Mouse (Mus musculus) lung, postnatal 4 days (tissue): Measurements from ENCODE around the gene Sec22a.

ENCODE experiments used
- DNase-seq, 2 experiments: peaks; one replicate each; pipeline ENCODE4 v3.0.0; 2021

Gene Sec22a

GRCm38 (mm10) chr16:35309634-35310033, 54.1 kb downstream of the Sec22a start:
- DNase-seq: no peak

GRCm38 (mm10) chr16:35308486-35309143, 55.1 kb downstream of the Sec22a start:
- DNase-seq: no peak

- no peak for DNase-seq
Observed at GRCm38 (mm10) chr16:35308016-35308415, 55.7 kb downstream of the Sec22a start.

GRCm38 (mm10) chr16:35307331-35307730, 56.4 kb downstream of the Sec22a start:
- no peak for DNase-seq

GRCm38 (mm10) chr16:35306631-35307030, 57.1 kb downstream of the Sec22a start:
- DNase-seq: no peak

GRCm38 (mm10) chr16:35305226-35305625, 58.5 kb downstream of the Sec22a start:
- no peak for DNase-seq

- no peak for DNase-seq
Observed at GRCm38 (mm10) chr16:35304416-35304815, 59.3 kb downstream of the Sec22a start.

GRCm38 (mm10) chr16:35303721-35304120, 60.0 kb downstream of the Sec22a start:
- peak in 1 of 2 experiments; percentile 20 for DNase-seq

- peak; percentile 21 for DNase-seq
Observed at GRCm38 (mm10) chr16:35302441-35303280, 61.1 kb downstream of the Sec22a start.

GRCm38 (mm10) chr16:35300156-35300555, 63.6 kb downstream of the Sec22a start:
- DNase-seq: peak in 1 of 2 experiments; percentile 4

- no peak for DNase-seq
Observed at GRCm38 (mm10) chr16:35297786-35298185, 65.9 kb downstream of the Sec22a start.

GRCm38 (mm10) chr16:35287244-35287643, 76.5 kb downstream of the Sec22a start:
- no peak for DNase-seq

GRCm38 (mm10) chr16:35285821-35286220, 77.9 kb downstream of the Sec22a start:
- DNase-seq: no peak

GRCm38 (mm10) chr16:35282456-35282855, 81.3 kb downstream of the Sec22a start:
- DNase-seq: peak; percentile 14 to 34

GRCm38 (mm10) chr16:35278166-35278565, 85.6 kb downstream of the Sec22a start:
- no peak for DNase-seq

GRCm38 (mm10) chr16:35272417-35272816, 91.3 kb downstream of the Sec22a start:
- DNase-seq: no peak

GRCm38 (mm10) chr16:35271572-35271971, 92.1 kb downstream of the Sec22a start:
- no peak for DNase-seq

- no peak for DNase-seq
Observed at GRCm38 (mm10) chr16:35270945-35271344, 92.8 kb downstream of the Sec22a start.

GRCm38 (mm10) chr16:35270353-35270934, 93.3 kb downstream of the Sec22a start:
- peak; percentile 53 to 85 for DNase-seq
